Mouse (Mus musculus) hindbrain, postnatal 0 days (tissue): ENCODE data around the gene Agap1. TPM values are rescaled to one million over a fixed set of nuclear protein-coding genes. Genes with fewer than 3 reads are reported as not detected.

ENCODE experiments used
- ATAC-seq: fragments of 200-750 bp; cut with Nextera tagmentation; 2 replicates; pipeline ENCODE4 v1.8.0; 2017; ENCODE audit warnings: mild to moderate bottlenecking, moderate TSS enrichment, moderate library complexity
- DNase-seq: peaks from one replicate; pipeline ENCODE4 v3.0.0-alpha.2; 2015; ENCODE audit warnings: low spot score
- H3K27ac ChIP-seq: fragments of 300-500 bp; sonication (generic); 2 replicates; pipeline ENCODE4 v1.5.1; 2014; ENCODE audit warnings: mild to moderate bottlenecking
- H3K27me3 ChIP-seq: fragments of 300-500 bp; sonication (generic); 2 replicates; pipeline ENCODE4 v1.6.1; 2014; ENCODE audit warnings: low read length, mixed read lengths; ENCODE audit not compliant: insufficient read depth
- H3K36me3 ChIP-seq: fragments of 300-500 bp; sonication (generic); 2 replicates; pipeline ENCODE4 v1.6.1; 2014; ENCODE audit warnings: low read length, mixed read lengths; ENCODE audit not compliant: insufficient read depth
- H3K4me1 ChIP-seq: fragments of 300-500 bp; sonication (generic); 2 replicates; pipeline ENCODE4 v1.6.1; 2014; ENCODE audit warnings: antibody characterized with exemption, low read length, mixed read lengths; ENCODE audit not compliant: insufficient read depth
- H3K4me2 ChIP-seq: fragments of 300-500 bp; sonication (generic); 2 replicates; pipeline ENCODE4 v1.6.1; 2014; ENCODE audit warnings: low read depth, mild to moderate bottlenecking, low read length, moderate library complexity, mixed read lengths
- H3K4me3 ChIP-seq: fragments of 300-500 bp; sonication (generic); 2 replicates; pipeline ENCODE4 v1.5.1; 2014; ENCODE audit warnings: low read length
- H3K9ac ChIP-seq: fragments of 300-500 bp; sonication (generic); replicated peaks from 2 replicates; pipeline ENCODE4 v1.6.1; 2014; ENCODE audit warnings: mild to moderate bottlenecking, low read length, moderate library complexity, mixed read lengths
- H3K9me3 ChIP-seq: fragments of 300-500 bp; sonication (generic); 2 replicates; pipeline ENCODE4 v1.6.1; 2016; ENCODE audit warnings: low read length, mixed read lengths
- CTCF ChIP-seq: IDR thresholded peaks from 2 replicates; pipeline ENCODE4 v1.5.1; 2016; ENCODE audit warnings: antibody characterized with exemption, control low read depth, low read depth
- WGBS: fragments of 180-500 bp; shearing (Covaris S2); extraction: QIAGEN DNeasy Blood & Tissue Kit; methylation state at CpG from one replicate; pipeline ENCODE4 v1.1.7; 2014; 5-methylcytosine and 5-hydroxymethylcytosine counted together
- polyA plus RNA-seq: library from polyadenylated mRNA; unstranded; fragments of >200 nt; fragmentation: Nextera tagmentation; extraction: Ambion mirVana; gene quantifications from 2 replicates; pipeline ENCODE4 v1.2.1, GENCODE M21; 2015
- total RNA-seq: library from RNA; depleted of rRNA; stranded (reverse); fragments of >200 nt; gene quantifications from 2 replicates; pipeline ENCODE4 v1.2.3, GENCODE M21; 2014

The Agap1 gene
- total and polyA plus RNA-seq, 2 experiments from 2014 or later, result 40.0 to 122 TPM

DNA sequence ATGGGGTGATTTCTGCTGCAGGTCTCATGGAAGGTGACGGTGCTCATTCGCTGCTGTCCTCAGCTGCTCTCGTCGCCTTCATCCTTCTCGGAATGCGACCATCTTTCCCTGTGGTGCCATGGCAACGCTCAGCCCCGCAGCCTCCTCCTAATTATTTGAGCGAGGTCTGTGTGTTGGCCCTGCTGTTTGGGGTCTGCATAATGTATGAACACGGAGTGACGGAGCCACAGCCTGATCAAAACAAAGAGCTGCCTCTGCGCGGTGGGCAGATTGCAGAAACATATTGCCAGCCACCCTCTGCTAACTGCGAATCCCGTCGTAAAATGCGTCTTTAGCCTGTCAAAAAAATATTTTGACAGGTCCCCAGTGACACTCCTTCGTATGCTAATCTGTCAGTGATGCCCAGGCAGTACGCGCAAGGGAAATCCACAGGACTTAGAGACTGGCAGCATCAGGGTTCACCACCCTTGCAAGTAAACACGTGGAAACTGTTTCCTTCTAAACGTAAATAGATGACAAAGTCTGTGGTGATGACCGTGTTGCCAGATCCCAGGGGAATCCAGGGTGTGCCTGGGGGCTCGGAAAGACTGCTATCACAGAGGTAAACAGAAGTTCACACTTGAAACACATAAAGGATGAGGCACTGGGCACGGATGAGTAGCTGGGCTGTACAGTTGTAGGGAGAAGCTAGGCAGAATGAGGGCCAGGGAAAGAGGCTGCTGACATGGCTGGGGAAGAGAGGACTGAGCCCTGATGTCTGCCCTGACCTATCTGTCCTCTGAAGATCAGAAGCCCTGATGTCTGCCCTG lies 95.7 kb downstream of the Agap1 start:
- H3K36me3 ChIP-seq, result no peaks in the 10 kb centered on the region
- peaks cover 34% of the 10 kb centered on the region for H3K4me1 ChIP-seq
- H3K9me3 ChIP-seq, result no peaks in the 10 kb centered on the region
- TF ChIP-seq CTCF, result no peak
- no peaks in the 10 kb centered on the region for H3K27me3 ChIP-seq
- DNase-seq, result peak; percentile 75
- 11% methylated on average over 25 of the region's 25 CpGs for WGBS
- H3K4me3 ChIP-seq, result no peak overlapping the region
- peak overlapping the region; percentile 49 for H3K4me2 ChIP-seq
- H3K27ac ChIP-seq, result peak overlapping the region; percentile 51
- ATAC-seq, result peak; percentile 82
- 0 out of 2 replicates have a peak overlapping the region, but pooled peaks have one; percentile 21 for H3K9ac ChIP-seq

DNA sequence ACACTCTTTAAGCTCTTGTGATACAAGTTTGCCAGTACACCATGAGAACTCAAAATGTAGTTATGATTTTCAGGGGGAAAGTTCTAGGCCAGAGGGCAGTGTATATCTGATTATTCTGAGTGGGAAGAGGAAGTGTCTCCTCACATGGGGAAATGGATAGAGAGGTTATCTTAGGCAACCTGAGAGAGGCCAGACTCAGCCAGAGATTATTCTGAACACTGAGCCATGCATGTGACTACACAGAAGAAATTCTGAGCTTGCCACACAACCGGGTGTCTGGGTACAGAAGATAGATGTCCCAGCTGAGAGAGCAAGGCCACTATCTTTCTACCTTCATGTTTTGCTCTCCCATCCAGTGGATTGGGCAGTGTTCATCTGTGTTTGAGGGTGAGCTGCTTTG lies 97.9 kb downstream of the Agap1 start:
- no peak overlapping the region for H3K4me2 ChIP-seq
- TF ChIP-seq CTCF, result no peak
- no peak overlapping the region for H3K27ac ChIP-seq
- H3K9ac ChIP-seq, result no peak overlapping the region
- no peaks in the 10 kb centered on the region for H3K36me3 ChIP-seq
- ATAC-seq, result no peak
- H3K4me3 ChIP-seq, result no peak overlapping the region
- H3K9me3 ChIP-seq, result no peaks in the 10 kb centered on the region
- no peak for DNase-seq
- H3K4me1 ChIP-seq, result peaks cover 32% of the 10 kb centered on the region
- no peaks in the 10 kb centered on the region for H3K27me3 ChIP-seq
- 87% methylated on average over 1 of the region's 1 CpGs for WGBS

DNA sequence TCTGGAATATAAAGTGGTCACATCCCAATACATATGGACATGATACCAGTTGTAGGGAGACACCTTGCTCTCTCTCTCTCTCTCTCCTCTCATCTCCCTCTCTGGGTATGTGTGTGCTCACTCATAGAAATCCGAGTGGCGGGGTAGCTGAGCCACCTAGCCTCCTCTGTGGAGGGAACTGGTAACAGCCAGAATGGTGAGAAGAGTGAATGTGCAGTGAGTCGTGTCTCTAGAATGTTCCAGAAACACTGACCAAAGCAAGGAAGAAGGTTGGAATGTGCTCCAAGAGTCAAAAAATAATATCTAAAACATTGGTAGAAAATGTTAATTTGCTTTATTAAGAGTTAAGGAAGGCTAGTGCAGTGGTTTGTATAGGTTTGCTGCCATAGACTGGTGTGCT lies 99.2 kb downstream of the Agap1 start:
- Histone ChIP-seq H3K4me3 (no peak overlapping the region), H3K27me3 (no peaks in the 10 kb centered on the region), H3K36me3 (no peaks in the 10 kb centered on the region), H3K9me3 (no peaks in the 10 kb centered on the region), H3K4me1 (peaks cover 26% of the 10 kb centered on the region), H3K4me2 (no peak overlapping the region), H3K27ac (no peak overlapping the region), H3K9ac (no peak overlapping the region)
- WGBS, result 98% methylated on average over 3 of the region's 3 CpGs
- no peak for TF ChIP-seq CTCF
- no peak for DNase-seq
- no peak for ATAC-seq

DNA sequence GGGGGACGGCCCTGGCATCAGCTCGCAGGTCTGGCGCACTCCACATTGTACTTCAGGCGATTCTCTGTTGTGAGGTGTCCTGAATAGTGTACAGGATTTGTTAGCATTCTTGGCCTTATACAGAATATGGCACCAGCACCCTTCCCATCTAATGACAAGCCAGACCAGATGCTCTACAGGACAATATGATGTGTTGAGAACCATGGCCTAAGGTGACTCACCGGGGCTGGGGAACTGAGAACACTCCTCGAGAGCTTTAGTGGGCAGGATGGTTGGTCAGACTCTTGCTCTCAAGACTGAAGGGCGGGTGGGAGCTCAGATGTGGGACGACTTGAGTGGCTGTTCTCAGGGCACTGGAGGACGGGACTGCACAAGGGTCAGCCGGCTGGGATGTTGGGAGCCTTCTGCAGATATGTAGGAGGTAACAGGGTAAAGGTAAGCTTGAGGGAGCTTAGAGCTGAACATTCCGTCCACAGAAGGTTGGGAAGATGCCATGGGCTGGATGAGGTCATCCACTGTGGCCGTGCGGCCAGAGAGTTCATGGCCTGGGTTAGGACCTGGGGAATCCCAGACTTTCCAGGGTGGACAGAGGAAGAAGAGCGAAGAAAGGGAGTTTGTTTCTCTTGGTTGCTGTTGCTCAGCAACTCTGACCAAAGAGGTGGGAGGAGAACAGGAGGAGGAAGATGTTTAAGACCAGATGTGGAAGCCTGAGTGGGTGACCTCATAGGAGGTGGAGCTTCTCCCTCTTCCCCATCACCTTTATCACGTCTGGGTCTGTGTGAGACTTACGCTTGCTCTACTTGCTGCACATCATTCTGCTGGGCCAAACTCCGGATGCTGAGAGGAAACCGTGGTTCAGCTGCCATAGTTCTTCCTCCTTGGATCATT lies 100.6 kb downstream of the Agap1 start:
- TF ChIP-seq CTCF, result no peak
- Histone ChIP-seq H3K36me3 (no peaks in the 10 kb centered on the region), H3K4me3 (no peak overlapping the region), H3K4me2 (no peak overlapping the region), H3K27ac (no peak overlapping the region), H3K4me1 (peaks cover 12% of the 10 kb centered on the region), H3K9ac (no peak overlapping the region), H3K27me3 (no peaks in the 10 kb centered on the region), H3K9me3 (no peaks in the 10 kb centered on the region)
- 83% methylated on average over 18 of the region's 18 CpGs for WGBS
- ATAC-seq, result no peak
- DNase-seq, result no peak

DNA sequence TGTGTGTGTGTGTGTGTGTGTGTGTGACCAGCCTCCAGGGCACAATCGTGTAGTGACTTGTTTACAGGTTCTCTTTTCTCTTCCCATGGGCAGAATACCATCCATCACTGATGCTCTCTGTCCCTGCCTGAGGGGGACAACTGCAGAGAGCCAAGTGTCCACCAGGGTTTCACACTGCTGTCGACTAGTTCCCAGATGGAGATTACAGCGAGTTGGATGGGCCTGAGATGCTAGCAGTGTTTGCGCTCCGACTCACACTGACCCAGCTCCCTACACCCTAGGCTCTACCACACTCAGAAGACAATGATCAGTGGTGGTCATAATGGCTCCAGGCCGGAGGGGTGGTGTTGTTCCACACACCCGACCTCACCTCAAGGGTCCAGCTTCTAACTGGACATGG lies 101.4 kb downstream of the Agap1 start:
- no peak overlapping the region for H3K9ac ChIP-seq
- no peak for DNase-seq
- peak; percentile 22; the same call in 1 of the 2 replicates for ATAC-seq
- H3K4me1 ChIP-seq, result peaks cover 4% of the 10 kb centered on the region; the same call in 1 of the 2 replicates
- TF ChIP-seq CTCF, result peak; percentile 41; the same call in 1 of the 2 replicates
- no peaks in the 10 kb centered on the region for H3K36me3 ChIP-seq
- H3K27me3 ChIP-seq, result no peaks in the 10 kb centered on the region
- no peak overlapping the region for H3K4me2 ChIP-seq
- 80% methylated on average over 7 of the region's 7 CpGs for WGBS
- no peak overlapping the region for H3K4me3 ChIP-seq
- no peaks in the 10 kb centered on the region for H3K9me3 ChIP-seq
- H3K27ac ChIP-seq, result no peak overlapping the region

DNA sequence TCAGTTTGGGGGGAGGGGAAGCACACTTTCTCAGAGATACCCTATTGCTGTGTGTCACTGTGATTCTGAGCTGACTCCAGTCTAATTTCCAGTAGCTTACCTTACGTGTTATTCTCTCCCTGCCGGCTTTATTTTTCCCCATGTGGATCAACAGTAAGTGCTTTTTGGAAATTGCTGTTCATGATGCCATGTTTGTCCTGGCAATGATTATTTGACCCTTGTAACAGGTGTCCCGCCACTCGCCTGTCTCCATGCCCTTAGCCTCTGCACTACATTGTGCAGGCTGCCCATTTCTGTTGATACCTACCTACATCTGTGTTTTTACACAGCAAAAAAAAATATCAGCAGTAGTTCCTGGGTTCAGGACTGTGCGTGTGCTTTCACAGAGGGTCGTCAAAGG lies 102.8 kb downstream of the Agap1 start:
- 0 out of 2 replicates have a peak, but pooled peaks cover 3% of the 10 kb centered on the region for H3K4me1 ChIP-seq
- H3K27me3 ChIP-seq, result no peaks in the 10 kb centered on the region
- no peak overlapping the region for H3K9ac ChIP-seq
- no peak for TF ChIP-seq CTCF
- WGBS, result 86% methylated on average over 6 of the region's 6 CpGs
- no peak overlapping the region for H3K4me2 ChIP-seq
- no peak overlapping the region for H3K27ac ChIP-seq
- ATAC-seq (no peak), DNase-seq (no peak)
- no peaks in the 10 kb centered on the region for H3K9me3 ChIP-seq
- H3K36me3 ChIP-seq, result no peaks in the 10 kb centered on the region
- H3K4me3 ChIP-seq, result no peak overlapping the region
